Mouse (Mus musculus) myocyte (in vitro differentiated cells): ENCODE results near the gene Sp2. TPM values are rescaled to one million over a fixed set of nuclear protein-coding genes. Genes with fewer than 3 reads are reported as not detected.

Source experiments
- H3K27me3 ChIP-seq: one replicate; pipeline ENCODE4 v1.6.1; 2011; ENCODE audit not compliant: control insufficient read depth, insufficient read depth, insufficient read length
- H3K36me3 ChIP-seq: one replicate; pipeline ENCODE4 v1.6.1; 2011; ENCODE audit not compliant: control insufficient read depth, insufficient read depth
- H3K4me2 ChIP-seq: one replicate; pipeline ENCODE4 v1.6.1; 2011; ENCODE audit warnings: low read depth, control low read depth
- H3K4me3 ChIP-seq: one replicate; pipeline ENCODE4 v1.5.1; 2011; ENCODE audit warnings: mild to moderate bottlenecking, control low read depth, moderate library complexity
- H3K79me2 ChIP-seq: one replicate; pipeline ENCODE4 v1.6.1; 2011; ENCODE audit not compliant: control insufficient read depth, insufficient read depth
- H3ac ChIP-seq: one replicate; pipeline ENCODE4 v1.6.1; 2011; ENCODE audit not compliant: control insufficient read depth, insufficient read length
- CEBPB ChIP-seq: IDR thresholded peaks from 2 replicates; pipeline ENCODE4 v1.6.1; 2011; ENCODE audit warnings: mild to moderate bottlenecking, moderate library complexity; ENCODE audit not compliant: poor library complexity, insufficient read depth, severe bottlenecking
- E2F4 ChIP-seq: IDR thresholded peaks from one replicate; pipeline ENCODE4 v1.6.1; 2011; ENCODE audit warnings: mild to moderate bottlenecking, control low read depth, moderate library complexity; ENCODE audit not compliant: insufficient read depth
- MAX ChIP-seq: IDR thresholded peaks from one replicate; pipeline ENCODE4 v1.6.1; 2011; ENCODE audit warnings: low read depth, mild to moderate bottlenecking, control low read depth
- MYOD1 ChIP-seq, 3 experiments: IDR thresholded peaks; one replicate each; pipeline ENCODE4 v1.6.1; 2011; ENCODE audit warnings: control low read depth in 2 of 3, low read depth in 2 of 3, mild to moderate bottlenecking in 2 of 3, moderate library complexity in 1 of 3; ENCODE audit not compliant: insufficient read length in 2 of 3, control insufficient read depth in 1 of 3
- MYOG ChIP-seq, 3 experiments: IDR thresholded peaks; one replicate each; pipeline ENCODE4 v1.6.1; 2011; ENCODE audit warnings: control low read depth in 2 of 3, low read depth in 2 of 3, mild to moderate bottlenecking in 2 of 3; ENCODE audit not compliant: insufficient read length in 2 of 3, control insufficient read depth in 1 of 3, insufficient read depth in 1 of 3
- POLR2A ChIP-seq: IDR thresholded peaks from one replicate; pipeline ENCODE4 v1.6.1; 2011; ENCODE audit warnings: low read depth, mild to moderate bottlenecking, control low read depth, moderate library complexity; ENCODE audit not compliant: insufficient read length
- POLR2AphosphoS2 ChIP-seq: IDR thresholded peaks from one replicate; pipeline ENCODE4 v1.6.1; 2011; ENCODE audit warnings: low read depth, control low read depth; ENCODE audit not compliant: insufficient read length
- REST ChIP-seq: IDR thresholded peaks from one replicate; pipeline ENCODE4 v1.6.1; 2011; ENCODE audit warnings: mild to moderate bottlenecking, control low read depth, moderate library complexity; ENCODE audit not compliant: insufficient read depth, insufficient read length
- SRF ChIP-seq: IDR thresholded peaks from one replicate; pipeline ENCODE4 v1.6.1; 2011; ENCODE audit warnings: low read depth; ENCODE audit not compliant: control insufficient read depth, insufficient read length
- TCF12 ChIP-seq: IDR thresholded peaks from one replicate; pipeline ENCODE4 v1.6.1; 2011; ENCODE audit warnings: mild to moderate bottlenecking, control low read depth; ENCODE audit not compliant: poor library complexity, insufficient read depth, severe bottlenecking
- TCF3 ChIP-seq: IDR thresholded peaks from one replicate; pipeline ENCODE4 v1.6.1; 2011; ENCODE audit warnings: low read depth, control low read depth; ENCODE audit not compliant: insufficient read length
- USF1 ChIP-seq: IDR thresholded peaks from one replicate; pipeline ENCODE4 v1.6.1; 2011; ENCODE audit warnings: low read depth, mild to moderate bottlenecking, control low read depth, moderate library complexity
- polyA plus RNA-seq: library from polyadenylated mRNA; unstranded; fragments of >200 nt; fragmentation: generic; extraction: Trizol; gene quantifications from one replicate; pipeline ENCODE4 v1.2.1, GENCODE M21; 2012; ENCODE audit warnings: missing spikeins

The Sp2 gene
- polyA plus RNA-seq: 11.5 TPM

DNA sequence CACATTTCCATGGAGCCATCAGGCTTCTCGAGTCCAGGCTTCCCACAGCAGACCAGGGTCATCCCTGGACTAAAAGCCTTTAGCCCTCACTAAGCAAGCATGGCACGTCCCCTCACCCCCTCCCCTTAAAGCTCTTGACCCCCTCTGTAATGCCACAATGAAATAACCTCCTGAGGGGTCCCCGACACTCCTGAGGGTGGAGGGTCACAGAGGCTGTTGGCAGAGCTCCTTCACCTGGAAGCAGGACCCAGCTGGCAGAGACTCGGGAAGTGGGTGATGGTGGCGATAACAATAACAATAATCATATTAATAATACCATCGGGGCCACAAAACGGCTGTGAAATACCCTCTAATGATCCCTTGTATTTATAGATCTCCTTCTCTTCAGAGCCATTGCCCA, at the start of gene Sp2:
Gene Sp2, minus strand, starts transcription at position 101 of the 400 bp plus-strand sequence.
- Histone ChIP-seq H3K36me3 (no peaks in the 10 kb centered on the region), H3K79me2 (no peaks in the 10 kb centered on the region), H3ac (no peak within 1 kb of the TSS), H3K27me3 (no peaks in the 10 kb centered on the region), H3K4me3 (no peak within 1 kb of the TSS), H3K4me2 (peak within 1 kb of the TSS; percentile 31)
- TF ChIP-seq MAX: no peak
- TF ChIP-seq POLR2A: no peak
- no peak for TF ChIP-seq E2F4
- no peak for TF ChIP-seq MYOD1 (IDR thresholded peaks at IDR 0.05; ENCODE audit: control insufficient read depth in 1 of 3, insufficient read length in 2 of 3, low read depth in 2 of 3)
- no peak for TF ChIP-seq POLR2AphosphoS2
- TF ChIP-seq TCF3: no peak
- no peak for TF ChIP-seq USF1
- TF ChIP-seq TCF12: no peak
- no peak for TF ChIP-seq MYOG (IDR thresholded peaks at IDR 0.05; ENCODE audit: control insufficient read depth in 1 of 3, insufficient read depth in 1 of 3, insufficient read length in 2 of 3, low read depth in 2 of 3)
- TF ChIP-seq CEBPB: no peak
- TF ChIP-seq SRF: no peak
- no peak for TF ChIP-seq REST

- no peaks in the 10 kb centered on the region for H3K36me3 ChIP-seq
- H3K79me2 ChIP-seq: peaks cover 5% of the 10 kb centered on the region
- H3K4me3 ChIP-seq: no peak overlapping the region
- H3ac ChIP-seq: no peak overlapping the region
- no peaks in the 10 kb centered on the region for H3K27me3 ChIP-seq
- no peak for TF ChIP-seq POLR2AphosphoS2
- no peak for TF ChIP-seq E2F4
- no peak for TF ChIP-seq REST
- TF ChIP-seq MYOG (IDR thresholded peaks at IDR 0.05; ENCODE audit: control insufficient read depth in 1 of 3, insufficient read depth in 1 of 3, insufficient read length in 2 of 3, low read depth in 2 of 3): no peak
- TF ChIP-seq USF1: no peak
- no peak for TF ChIP-seq SRF
- TF ChIP-seq MAX: no peak
- TF ChIP-seq POLR2A: no peak
- TF ChIP-seq TCF12: no peak
- no peak for TF ChIP-seq MYOD1 (IDR thresholded peaks at IDR 0.05; ENCODE audit: control insufficient read depth in 1 of 3, insufficient read length in 2 of 3, low read depth in 2 of 3)
- no peak for TF ChIP-seq CEBPB
- TF ChIP-seq TCF3: no peak
- no peak overlapping the region for H3K4me2 ChIP-seq
Measured at GRCm38 (mm10) chr11:97032499-97032898, 49.7 kb upstream of the Sp2 start.

- Histone ChIP-seq H3K79me2 (peaks cover 5% of the 10 kb centered on the region), H3K27me3 (no peaks in the 10 kb centered on the region), H3K4me2 (no peak overlapping the region), H3K4me3 (no peak overlapping the region), H3ac (no peak overlapping the region), H3K36me3 (no peaks in the 10 kb centered on the region)
- no peak for TF ChIP-seq TCF12
- TF ChIP-seq E2F4: no peak
- TF ChIP-seq MYOG (IDR thresholded peaks at IDR 0.05; ENCODE audit: control insufficient read depth in 1 of 3, insufficient read depth in 1 of 3, insufficient read length in 2 of 3, low read depth in 2 of 3): no peak
- TF ChIP-seq USF1: no peak
- no peak for TF ChIP-seq MAX
- TF ChIP-seq SRF: no peak
- no peak for TF ChIP-seq POLR2A
- TF ChIP-seq REST: no peak
- TF ChIP-seq MYOD1 (IDR thresholded peaks at IDR 0.05; ENCODE audit: control insufficient read depth in 1 of 3, insufficient read length in 2 of 3, low read depth in 2 of 3): no peak
- TF ChIP-seq CEBPB: no peak
- TF ChIP-seq POLR2AphosphoS2: no peak
- TF ChIP-seq TCF3: no peak
Measured at GRCm38 (mm10) chr11:97031977-97032376, 49.2 kb upstream of the Sp2 start.

- TF ChIP-seq MAX (no peak), CEBPB (no peak), MYOD1 (IDR thresholded peaks at IDR 0.05; ENCODE audit: control insufficient read depth in 1 of 3, insufficient read length in 2 of 3, low read depth in 2 of 3) (no peak), POLR2A (no peak), SRF (no peak), REST (no peak), E2F4 (no peak), USF1 (no peak), MYOG (IDR thresholded peaks at IDR 0.05; ENCODE audit: control insufficient read depth in 1 of 3, insufficient read depth in 1 of 3, insufficient read length in 2 of 3, low read depth in 2 of 3) (no peak), POLR2AphosphoS2 (no peak), TCF3 (no peak), TCF12 (no peak)
- H3K79me2 ChIP-seq: peaks cover 5% of the 10 kb centered on the region
- peak overlapping the region; percentile 36 for H3K4me3 ChIP-seq
- H3ac ChIP-seq: peak overlapping the region; percentile 20
- no peaks in the 10 kb centered on the region for H3K36me3 ChIP-seq
- no peaks in the 10 kb centered on the region for H3K27me3 ChIP-seq
- H3K4me2 ChIP-seq: peak overlapping the region; percentile 96
Measured at GRCm38 (mm10) chr11:97030426-97030825, 47.7 kb upstream of the Sp2 start.
